Mouse (Mus musculus) brain, adult 2 months (tissue): ENCODE results near the gene Tas2r117.

Experiments used
- DNase-seq: peaks from one replicate; pipeline ENCODE4 v3.0.0; 2011; ENCODE audit warnings: low read depth, low spot score

Tas2r117 gene

GRCm38 (mm10) chr6:132802518-132802917 lies at the start of gene Tas2r117:
Gene Tas2r117, plus strand, starts transcription at chr6:132802818.
- no peak for DNase-seq

- DNase-seq = no peak
Measured at GRCm38 (mm10) chr6:132754430-132754829, 48.2 kb upstream of the Tas2r117 start, which contains the start of gene Tas2r124. Gene Tas2r124, plus strand, starts transcription at chr6:132754730.

GRCm38 (mm10) chr6:132761831-132762230 lies 40.8 kb upstream of the Tas2r117 start, which contains the start of gene Tas2r102:
Gene Tas2r102, plus strand, starts transcription at chr6:132762131.
- no peak for DNase-seq

- no peak for DNase-seq
Measured at GRCm38 (mm10) chr6:132778062-132778461, 24.6 kb upstream of the Tas2r117 start, which contains the start of gene Tas2r136. Gene Tas2r136, minus strand, starts transcription at chr6:132778162.

GRCm38 (mm10) chr6:132795393-132795792 lies 7.2 kb upstream of the Tas2r117 start:
- DNase-seq = no peak

- DNase-seq = no peak
Measured at GRCm38 (mm10) chr6:132846842-132847241, 44.2 kb downstream of the Tas2r117 start, which contains the start of gene Tas2r123. Gene Tas2r123, plus strand, starts transcription at chr6:132847142.
